Mouse (Mus musculus) kidney, embryonic 16.5 days (tissue): Measurements from ENCODE around the gene Itpr3. TPM values are rescaled to one million over a fixed set of nuclear protein-coding genes. Genes with fewer than 3 reads are reported as not detected.
A peak's percentile ranks its signal among the peaks of the same experiment; 100 is the strongest.

Source experiments
- ATAC-seq: fragments of 200-750 bp; cut with Nextera tagmentation; 2 replicates; pipeline ENCODE4 v1.8.0; 2017; ENCODE audit warnings: moderate TSS enrichment; ENCODE audit not compliant: low FRiP score, low TSS enrichment
- H3K27ac ChIP-seq: fragments of 300-500 bp; sonication (generic); 2 replicates; pipeline ENCODE4 v1.5.1; 2014; ENCODE audit warnings: low read length
- H3K27me3 ChIP-seq: fragments of 300-500 bp; sonication (generic); 2 replicates; pipeline ENCODE4 v1.6.1; 2014; ENCODE audit warnings: low read length, control low read depth, mixed read lengths; ENCODE audit not compliant: insufficient read depth
- H3K36me3 ChIP-seq: fragments of 300-500 bp; sonication (generic); 2 replicates; pipeline ENCODE4 v1.6.1; 2014; ENCODE audit warnings: low read length, control low read depth, mixed read lengths; ENCODE audit not compliant: insufficient read depth
- H3K4me1 ChIP-seq: fragments of 300-500 bp; sonication (generic); 2 replicates; pipeline ENCODE4 v1.6.1; 2014; ENCODE audit warnings: low read length, control low read depth, mixed read lengths; ENCODE audit not compliant: insufficient read depth
- H3K4me2 ChIP-seq: fragments of 300-500 bp; sonication (generic); replicated peaks from 2 replicates; pipeline ENCODE4 v1.6.1; 2014; ENCODE audit warnings: low read depth, low read length
- H3K4me3 ChIP-seq: fragments of 300-500 bp; sonication (generic); 2 replicates; pipeline ENCODE4 v1.5.1; 2014; ENCODE audit warnings: mild to moderate bottlenecking, low read length
- H3K9ac ChIP-seq: fragments of 300-500 bp; sonication (generic); replicated peaks from 2 replicates; pipeline ENCODE4 v1.6.1; 2014; ENCODE audit warnings: low read length
- H3K9me3 ChIP-seq: fragments of 300-500 bp; sonication (generic); 2 replicates; pipeline ENCODE4 v1.6.1; 2016; ENCODE audit warnings: low read length, control low read depth
- WGBS: fragments of 180-500 bp; shearing (Covaris S2); extraction: QIAGEN DNeasy Blood & Tissue Kit; methylation state at CpG from one replicate; pipeline ENCODE4 v1.1.7; 2014; 5-methylcytosine and 5-hydroxymethylcytosine counted together
- polyA plus RNA-seq: library from polyadenylated mRNA; unstranded; fragments of >200 nt; fragmentation: Nextera tagmentation; extraction: Ambion mirVana; gene quantifications from 2 replicates; pipeline ENCODE4 v1.2.1, GENCODE M21; 2015

Itpr3 gene
- polyA plus RNA-seq, 1 experiment from 2014 or later, result 9.3 TPM

DNA sequence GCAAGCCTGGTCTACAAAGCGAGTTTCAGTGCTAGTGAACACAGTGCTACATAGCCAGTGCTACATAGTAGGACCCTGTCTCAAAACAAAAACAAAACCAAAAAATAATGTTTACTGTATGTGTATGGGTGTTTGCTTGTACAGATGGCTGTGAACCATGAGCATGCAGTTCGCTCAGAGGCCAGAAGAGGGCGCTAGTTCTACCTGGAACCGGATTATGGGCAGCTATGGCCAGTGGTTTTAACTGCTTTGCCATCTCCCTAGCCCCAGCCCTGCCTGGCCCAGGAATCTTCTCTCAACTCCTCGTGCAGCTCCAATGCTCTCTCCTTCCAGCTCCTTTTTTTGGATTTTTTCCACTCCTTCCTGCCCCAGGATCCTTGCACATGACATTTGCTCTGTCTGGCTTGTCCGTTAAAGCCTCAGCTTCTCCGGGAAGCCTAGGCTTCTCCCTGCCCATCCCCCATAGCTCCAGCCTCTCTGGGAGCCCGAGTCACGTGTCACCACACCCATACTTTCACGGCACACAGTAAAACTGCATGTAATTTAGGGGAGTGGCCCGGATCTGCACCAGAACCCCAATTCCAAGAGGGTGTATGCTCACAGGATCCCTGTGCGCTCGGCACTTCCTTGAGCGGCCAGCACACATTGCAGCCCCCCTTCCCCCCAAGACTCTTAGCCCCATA lies 9.2 kb upstream of the Itpr3 start:
- Histone ChIP-seq H3K4me1 (peaks cover 27% of the 10 kb centered on the region), H3K4me3 (no peak overlapping the region), H3K4me2 (no peak overlapping the region), H3K27me3 (no peaks in the 10 kb centered on the region), H3K36me3 (no peaks in the 10 kb centered on the region), H3K9me3 (no peaks in the 10 kb centered on the region), H3K27ac (peak overlapping the region; percentile 85), H3K9ac (peak overlapping the region; percentile 51)
- no peak for ATAC-seq
- WGBS, result 76% methylated on average over 14 of the region's 14 CpGs

DNA sequence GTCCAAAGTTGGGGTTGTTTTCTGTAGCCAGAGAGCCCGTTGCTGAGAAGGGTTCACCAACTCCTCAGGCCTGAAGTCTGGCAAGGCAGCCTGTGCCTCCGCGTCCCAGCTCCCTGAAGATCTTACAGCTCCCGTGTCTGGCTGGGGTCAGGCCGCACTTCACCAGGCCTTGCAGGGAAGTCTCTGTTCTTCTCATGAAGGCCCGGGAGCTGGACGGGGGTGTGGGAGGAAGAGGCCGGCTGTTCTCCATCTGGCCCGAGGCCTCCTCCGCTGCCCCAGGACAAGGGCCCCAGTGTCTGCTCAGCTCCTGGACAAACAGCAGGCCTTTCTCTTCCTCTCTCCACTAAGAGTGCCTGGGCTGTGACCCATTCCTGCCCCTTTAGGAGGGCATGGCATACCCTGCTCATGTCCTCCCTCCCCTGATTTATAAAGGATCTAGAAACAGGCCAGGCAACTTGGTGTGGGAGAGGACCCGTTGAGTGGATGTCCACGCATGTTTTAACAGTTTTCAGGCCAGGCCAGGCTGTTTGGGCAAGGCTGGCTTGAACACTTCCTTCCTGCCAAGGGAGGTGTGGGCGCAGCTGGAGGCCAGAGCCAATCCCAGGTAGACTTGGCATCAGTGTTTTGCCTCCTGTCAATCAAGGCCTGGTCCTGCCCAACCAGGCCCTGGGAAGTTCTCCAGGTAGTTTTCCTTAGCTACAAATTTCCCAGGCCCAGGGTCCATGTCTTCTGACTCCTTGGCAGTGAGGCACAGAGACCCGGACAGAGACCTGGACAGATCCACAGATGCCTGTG lies 8.5 kb upstream of the Itpr3 start:
- H3K4me1 ChIP-seq, result peaks cover 23% of the 10 kb centered on the region
- no peaks in the 10 kb centered on the region for H3K27me3 ChIP-seq
- peak; percentile 50 for ATAC-seq
- peak overlapping the region; percentile 85 for H3K27ac ChIP-seq
- no peaks in the 10 kb centered on the region for H3K9me3 ChIP-seq
- no peak overlapping the region for H3K4me3 ChIP-seq
- no peaks in the 10 kb centered on the region for H3K36me3 ChIP-seq
- 31% methylated on average over 14 of the region's 14 CpGs for WGBS
- H3K9ac ChIP-seq, result peak overlapping the region; percentile 51
- no peak overlapping the region for H3K4me2 ChIP-seq

DNA sequence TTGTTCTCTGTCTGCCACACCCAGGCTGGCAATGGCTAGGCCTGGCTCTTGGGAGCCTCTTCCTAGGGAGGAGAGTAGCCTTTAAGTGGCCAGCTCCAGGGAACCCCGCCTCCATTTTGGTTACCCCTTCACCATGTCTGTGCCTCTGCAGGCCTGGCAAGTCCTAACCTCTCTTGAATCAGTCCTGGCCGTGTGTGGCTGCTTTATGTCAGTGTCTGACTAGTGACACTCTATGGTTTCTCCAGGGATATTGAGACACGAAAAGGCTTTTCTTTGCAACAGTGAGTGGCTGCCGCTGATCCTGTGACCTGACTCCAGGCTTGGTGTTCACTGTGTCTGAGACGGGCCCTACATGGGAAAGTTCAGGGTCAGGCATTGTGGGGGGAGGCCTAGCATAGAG lies 6.3 kb upstream of the Itpr3 start:
- H3K27me3 ChIP-seq, result no peaks in the 10 kb centered on the region
- H3K36me3 ChIP-seq, result no peaks in the 10 kb centered on the region
- WGBS, result 66% methylated on average over 5 of the region's 5 CpGs
- H3K4me2 ChIP-seq, result no peak overlapping the region
- no peak overlapping the region for H3K27ac ChIP-seq
- no peak for ATAC-seq
- H3K9ac ChIP-seq, result no peak overlapping the region
- no peaks in the 10 kb centered on the region for H3K9me3 ChIP-seq
- H3K4me1 ChIP-seq, result peaks cover 25% of the 10 kb centered on the region
- no peak overlapping the region for H3K4me3 ChIP-seq

DNA sequence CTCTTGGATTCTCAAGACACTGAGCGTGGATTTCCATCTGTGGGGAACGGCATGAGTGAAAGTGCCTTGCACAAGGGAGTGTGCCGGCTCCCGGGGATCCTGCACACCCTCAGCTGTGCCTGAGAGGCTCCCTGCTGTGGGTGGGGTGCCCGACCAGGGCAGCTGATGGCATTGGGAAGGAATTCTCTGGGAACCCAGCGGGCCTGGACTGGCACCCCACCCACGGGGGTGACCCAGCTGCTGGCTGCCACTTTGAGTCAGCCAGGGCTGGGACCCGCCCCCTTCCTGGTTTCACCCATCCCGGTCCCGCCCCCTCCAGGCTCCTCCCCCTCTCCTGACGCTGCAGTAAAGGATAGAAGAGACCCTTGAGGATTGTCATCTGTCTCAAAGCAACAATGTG lies 5.6 kb upstream of the Itpr3 start:
- WGBS, result 31% methylated on average over 9 of the region's 11 CpGs
- Histone ChIP-seq H3K4me3 (no peak overlapping the region), H3K4me1 (peaks cover 27% of the 10 kb centered on the region), H3K27me3 (no peaks in the 10 kb centered on the region), H3K9me3 (no peaks in the 10 kb centered on the region), H3K9ac (0 out of 2 replicates have a peak overlapping the region, but pooled peaks have one; percentile 20), H3K36me3 (no peaks in the 10 kb centered on the region), H3K4me2 (peak overlapping the region; percentile 22), H3K27ac (no peak overlapping the region)
- no peak for ATAC-seq

DNA sequence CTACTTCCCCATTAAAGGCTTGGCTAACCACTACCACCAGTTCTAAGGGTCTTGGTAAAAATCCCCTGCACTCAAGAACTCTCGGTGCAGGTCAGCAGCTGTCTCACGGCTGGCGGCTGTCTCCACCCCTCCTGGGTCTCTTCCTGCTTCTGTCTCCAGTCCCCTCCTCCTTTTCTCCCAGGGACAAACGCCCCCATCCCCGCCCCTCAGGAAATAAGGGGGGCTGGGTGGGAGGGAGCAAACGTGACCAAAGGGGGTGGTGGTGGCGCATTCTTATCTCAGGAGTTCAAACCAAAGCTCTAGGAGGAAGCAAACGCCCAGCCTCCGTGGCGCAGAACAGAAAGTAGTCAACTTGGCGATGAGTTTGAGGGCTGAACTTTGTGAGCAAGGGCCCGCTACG lies 934 bp upstream of the Itpr3 start:
- H3K27me3 ChIP-seq, result no peaks in the 10 kb centered on the region
- peaks cover 42% of the 10 kb centered on the region for H3K4me1 ChIP-seq
- ATAC-seq, result peak; percentile 58
- under 1% methylated on average over 13 of the region's 13 CpGs for WGBS
- H3K9me3 ChIP-seq, result no peaks in the 10 kb centered on the region
- H3K4me2 ChIP-seq, result peak overlapping the region; percentile 81
- peak overlapping the region; percentile 63 for H3K4me3 ChIP-seq
- peak overlapping the region; percentile 91 for H3K27ac ChIP-seq
- peak overlapping the region; percentile 74 for H3K9ac ChIP-seq
- no peaks in the 10 kb centered on the region for H3K36me3 ChIP-seq

DNA sequence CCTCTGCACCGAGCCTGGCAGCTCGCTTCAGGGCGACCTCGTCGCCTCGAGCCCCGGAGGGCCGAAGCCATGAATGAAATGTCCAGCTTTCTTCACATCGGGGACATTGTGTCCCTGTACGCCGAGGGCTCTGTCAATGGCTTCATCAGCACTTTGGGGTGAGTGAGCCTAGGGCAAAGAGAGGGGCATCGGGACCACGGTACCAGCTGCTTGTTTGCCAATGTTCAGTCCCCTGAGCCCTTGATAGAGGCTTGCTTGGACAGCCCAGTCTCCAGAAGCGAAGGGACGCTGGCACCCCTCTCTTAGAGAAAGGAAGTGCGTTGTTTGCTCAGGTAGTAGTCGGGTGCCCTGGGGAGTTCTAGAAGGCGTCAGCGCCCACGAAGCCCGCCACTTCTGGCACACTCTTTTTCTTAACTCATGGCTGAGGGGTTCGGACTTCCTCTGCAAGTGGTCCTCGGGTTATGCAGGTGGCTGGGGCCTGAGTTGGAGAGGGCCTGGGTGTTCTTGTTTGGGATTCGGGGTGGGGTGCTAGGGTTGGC lies 482 bp downstream of the Itpr3 start:
- H3K9ac ChIP-seq, result peak overlapping the region; percentile 74
- peak; percentile 13; the same call in 1 of the 2 replicates for ATAC-seq
- H3K4me1 ChIP-seq, result peaks cover 32% of the 10 kb centered on the region
- no peaks in the 10 kb centered on the region for H3K27me3 ChIP-seq
- no peaks in the 10 kb centered on the region for H3K9me3 ChIP-seq
- no peaks in the 10 kb centered on the region for H3K36me3 ChIP-seq
- 1% methylated on average over 24 of the region's 24 CpGs for whole genome bisulfite sequencing
- peak overlapping the region; percentile 81 for H3K4me2 ChIP-seq
- H3K27ac ChIP-seq, result peak overlapping the region; percentile 91
- peak overlapping the region; percentile 63 for H3K4me3 ChIP-seq

DNA sequence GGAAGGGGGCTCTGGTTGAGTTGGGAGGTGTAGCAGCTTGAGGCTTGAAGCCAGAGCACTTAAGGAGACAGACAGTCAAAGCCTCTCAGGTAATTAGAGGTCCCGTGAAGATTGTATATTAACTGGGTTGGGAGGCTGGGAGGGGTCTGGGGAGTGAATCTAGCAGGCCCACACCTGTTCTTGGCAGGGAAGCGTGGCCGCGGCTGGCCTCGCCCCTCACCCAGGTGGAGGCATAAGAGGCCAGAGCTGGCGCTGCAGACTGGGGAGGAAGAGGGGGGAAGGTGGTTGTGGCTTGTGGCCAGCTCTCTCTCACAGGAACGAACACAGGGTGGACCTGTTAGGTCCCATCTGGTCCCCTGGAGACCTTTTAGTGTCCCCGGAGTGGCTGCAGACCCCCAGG lies 3.6 kb downstream of the Itpr3 start:
- WGBS, result 51% methylated on average over 8 of the region's 8 CpGs
- Histone ChIP-seq H3K36me3 (no peaks in the 10 kb centered on the region), H3K27me3 (no peaks in the 10 kb centered on the region), H3K27ac (peak overlapping the region; percentile 27; the same call in 1 of the 2 replicates), H3K4me3 (no peak overlapping the region), H3K9me3 (no peaks in the 10 kb centered on the region), H3K9ac (no peak overlapping the region; the same call in 1 of the 2 replicates), H3K4me1 (peaks cover 45% of the 10 kb centered on the region), H3K4me2 (0 out of 2 replicates have a peak overlapping the region, but pooled peaks have one; percentile 2)
- ATAC-seq, result no peak

DNA sequence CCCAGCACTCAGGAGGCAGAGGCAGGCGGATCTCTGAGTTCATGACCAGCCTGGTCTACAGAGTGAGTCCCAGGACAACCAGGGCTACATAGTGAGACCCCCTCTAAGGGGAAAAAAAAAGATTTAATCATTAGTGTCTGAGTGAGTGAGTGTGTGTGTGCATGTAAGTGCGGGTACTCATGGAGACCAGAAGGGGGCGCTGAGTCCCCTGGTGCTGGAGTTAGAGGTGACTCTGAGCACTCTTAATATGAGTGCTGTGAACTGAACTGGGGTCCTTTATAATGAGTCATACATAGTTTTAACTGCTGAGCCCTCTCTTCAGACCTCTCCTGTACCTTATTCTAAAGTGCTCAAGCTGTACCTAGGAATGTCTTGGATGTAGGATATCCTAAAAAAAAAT lies 4.6 kb downstream of the Itpr3 start:
- Histone ChIP-seq H3K4me3 (no peak overlapping the region), H3K4me2 (no peak overlapping the region), H3K27me3 (no peaks in the 10 kb centered on the region), H3K27ac (no peak overlapping the region), H3K9ac (no peak overlapping the region), H3K36me3 (no peaks in the 10 kb centered on the region), H3K4me1 (peaks cover 41% of the 10 kb centered on the region), H3K9me3 (no peaks in the 10 kb centered on the region)
- WGBS, result 92% methylated on average over 3 of the region's 3 CpGs
- no peak for ATAC-seq

DNA sequence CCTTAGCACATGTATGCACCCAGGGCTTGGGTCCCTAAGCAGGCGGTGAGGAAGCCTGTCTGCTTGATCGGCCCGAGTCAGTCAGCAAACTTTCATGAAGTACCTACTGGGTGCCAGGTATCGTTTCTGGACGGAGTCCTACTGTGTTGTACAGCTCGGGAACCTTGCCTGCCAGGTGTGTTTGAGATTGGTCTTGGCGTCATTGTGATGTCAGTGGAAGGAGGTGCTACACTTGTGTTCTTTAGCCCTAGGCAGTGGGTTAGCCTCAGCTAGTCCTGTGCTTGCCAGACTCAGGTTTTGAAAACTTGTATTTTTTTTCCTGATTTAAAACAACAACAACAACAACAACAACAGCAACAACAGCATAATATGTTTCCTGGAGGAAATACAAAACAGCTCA lies 5.6 kb downstream of the Itpr3 start:
- Histone ChIP-seq H3K27me3 (no peaks in the 10 kb centered on the region), H3K4me1 (peaks cover 41% of the 10 kb centered on the region), H3K27ac (no peak overlapping the region), H3K36me3 (no peaks in the 10 kb centered on the region), H3K9me3 (no peaks in the 10 kb centered on the region), H3K4me3 (no peak overlapping the region), H3K4me2 (no peak overlapping the region), H3K9ac (no peak overlapping the region)
- ATAC-seq, result no peak
- WGBS, result 89% methylated on average over 7 of the region's 7 CpGs
